Mouse (Mus musculus) CH12.LX (cell line): Measurements from ENCODE around the gene Psmb7. TPM values are rescaled to one million over a fixed set of nuclear protein-coding genes. Genes with fewer than 3 reads are reported as not detected.

Experiments
- DNase-seq: peaks from one replicate; pipeline ENCODE4 v3.0.0-alpha.2; 2013; ENCODE audit errors: extremely low read depth
- H3K27ac ChIP-seq: 2 replicates; pipeline ENCODE4 v1.5.1; 2012; ENCODE audit warnings: low read depth, mild to moderate bottlenecking, control low read depth, moderate library complexity; ENCODE audit not compliant: insufficient read depth
- H3K27me3 ChIP-seq: replicated peaks from 2 replicates; pipeline ENCODE3; 2012; ENCODE audit warnings: inconsistent platforms
- H3K36me3 ChIP-seq, 2 experiments: replicated peaks in 1 of 2; 2 replicates each; pipeline versions ENCODE3 to v1.6.1; 2012; ENCODE audit warnings: inconsistent platforms in 1 of 2, low read length in 1 of 2, mild to moderate bottlenecking in 1 of 2, mixed read lengths in 1 of 2, moderate library complexity in 1 of 2; ENCODE audit not compliant: control insufficient read depth in 1 of 2, insufficient read depth in 1 of 2
- H3K4me1 ChIP-seq, 2 experiments: 2 replicates each; pipeline ENCODE4 v1.6.1; 2012; ENCODE audit warnings: inconsistent platforms in 1 of 2, moderate library complexity in 1 of 2; ENCODE audit not compliant: insufficient read depth in 2 of 2, control insufficient read depth in 1 of 2
- H3K4me2 ChIP-seq: 2 replicates; pipeline ENCODE4 v1.6.1; 2012; ENCODE audit warnings: low read depth, mild to moderate bottlenecking, control low read depth; ENCODE audit not compliant: poor library complexity, insufficient read depth, severe bottlenecking
- H3K4me3 ChIP-seq, 3 experiments: fragments of 150-350 bp in 1 of 3; sonication (generic) in 1 of 3; replicated peaks in 1 of 3; 2 replicates each; pipeline versions ENCODE3 to v1.5.1; 2011 to 2012; ENCODE audit warnings: low read depth in 2 of 3, low read length in 2 of 3, mild to moderate bottlenecking in 2 of 3, moderate library complexity in 2 of 3, control low read depth in 1 of 3, improper control_type of control experiment in 1 of 3, inconsistent platforms in 1 of 3, mixed read lengths in 1 of 3; ENCODE audit not compliant: poor library complexity in 1 of 3
- H3K79me2 ChIP-seq: replicated peaks from 2 replicates; pipeline ENCODE4 v1.6.1; 2012; ENCODE audit warnings: mild to moderate bottlenecking, moderate library complexity; ENCODE audit not compliant: control insufficient read depth, poor library complexity, insufficient read depth, severe bottlenecking; ENCODE audit errors: extremely low read depth
- H3K9ac ChIP-seq: 2 replicates; pipeline ENCODE4 v1.6.1; 2012; ENCODE audit warnings: low read depth, mild to moderate bottlenecking, control low read depth, moderate library complexity; ENCODE audit not compliant: insufficient read depth
- H3K9me3 ChIP-seq: replicated peaks from 2 replicates; pipeline ENCODE3; 2012; ENCODE audit warnings: low read length, inconsistent platforms, mixed read lengths
- BHLHE40 ChIP-seq: IDR thresholded peaks from 2 replicates; pipeline ENCODE4 v1.6.1; 2011; ENCODE audit warnings: mild to moderate bottlenecking, low read depth, low read length, improper control_type of control experiment
- CHD2 ChIP-seq: IDR thresholded peaks from 2 replicates; pipeline ENCODE4 v1.6.1; 2011; ENCODE audit warnings: low read length, improper control_type of control experiment
- CTCF ChIP-seq, 2 experiments: IDR thresholded peaks in 1 of 2; conservative IDR thresholded peaks in 1 of 2; 2 replicates each; pipeline ENCODE4 v1.5.1; 2011 to 2012; ENCODE audit warnings: low read depth in 2 of 2, low read length in 2 of 2, improper control_type of control experiment in 1 of 2, inconsistent platforms in 1 of 2, mild to moderate bottlenecking in 1 of 2, moderate library complexity in 1 of 2
- E2F4 ChIP-seq: IDR thresholded peaks from 2 replicates; pipeline ENCODE4 v1.6.1; 2011; ENCODE audit warnings: low read depth, low read length, improper control_type of control experiment; ENCODE audit not compliant: insufficient replicate concordance
- ELF1 ChIP-seq: IDR thresholded peaks from 2 replicates; pipeline ENCODE4 v1.6.1; 2014; ENCODE audit warnings: low read depth, mild to moderate bottlenecking, inconsistent platforms, low read length, improper control_type of control experiment
- IRF4 ChIP-seq: IDR thresholded peaks from 2 replicates; pipeline ENCODE4 v1.6.1; 2014; ENCODE audit warnings: low read depth, mild to moderate bottlenecking, inconsistent platforms, low read length, improper control_type of control experiment
- JUN ChIP-seq: IDR thresholded peaks from 2 replicates; pipeline ENCODE4 v1.6.1; 2011; ENCODE audit warnings: low read depth, mild to moderate bottlenecking, low read length, improper control_type of control experiment, moderate library complexity; ENCODE audit not compliant: insufficient read depth
- JUND ChIP-seq: conservative IDR thresholded peaks from 2 replicates; pipeline ENCODE4 v1.6.1; 2011; ENCODE audit warnings: low read depth, low read length, improper control_type of control experiment
- MAX ChIP-seq: IDR thresholded peaks from 2 replicates; pipeline ENCODE4 v1.6.1; 2011; ENCODE audit warnings: low read length, improper control_type of control experiment
- MAZ ChIP-seq: IDR thresholded peaks from 2 replicates; pipeline ENCODE4 v1.6.1; 2012; ENCODE audit warnings: low read depth, mild to moderate bottlenecking, inconsistent platforms, low read length, improper control_type of control experiment, moderate library complexity
- MEF2A ChIP-seq: IDR thresholded peaks from 2 replicates; pipeline ENCODE4 v1.6.1; 2014; ENCODE audit warnings: low read depth, mild to moderate bottlenecking, inconsistent platforms, low read length, improper control_type of control experiment, borderline replicate concordance
- MXI1 ChIP-seq: IDR thresholded peaks from 2 replicates; pipeline ENCODE4 v1.6.1; 2011; ENCODE audit warnings: mild to moderate bottlenecking, low read depth, low read length, improper control_type of control experiment
- NELFE ChIP-seq: IDR thresholded peaks from 2 replicates; pipeline ENCODE4 v1.6.1; 2011; ENCODE audit warnings: low read depth, low read length, improper control_type of control experiment
- NRF1 ChIP-seq: IDR thresholded peaks from 2 replicates; pipeline ENCODE4 v1.6.1; 2014; ENCODE audit warnings: low read depth, mild to moderate bottlenecking, inconsistent platforms, low read length, improper control_type of control experiment, moderate library complexity
- PAX5 ChIP-seq: IDR thresholded peaks from 2 replicates; pipeline ENCODE4 v1.6.1; 2012; ENCODE audit warnings: low read length, inconsistent platforms, mixed read lengths
- POLR2A ChIP-seq: IDR thresholded peaks from 2 replicates; pipeline ENCODE4 v1.6.1; 2011; ENCODE audit warnings: low read depth, mild to moderate bottlenecking, improper control_type of control experiment, low read length
- RAD21 ChIP-seq: IDR thresholded peaks from 2 replicates; pipeline ENCODE4 v1.6.1; 2011; ENCODE audit warnings: low read depth, mild to moderate bottlenecking, low read length, improper control_type of control experiment, moderate library complexity
- SMC3 ChIP-seq: IDR thresholded peaks from 2 replicates; pipeline ENCODE4 v1.6.1; 2011; ENCODE audit warnings: low read depth, low read length, improper control_type of control experiment
- TCF12 ChIP-seq: IDR thresholded peaks from 2 replicates; pipeline ENCODE4 v1.6.1; 2014; ENCODE audit warnings: low read depth, mild to moderate bottlenecking, inconsistent platforms, low read length, improper control_type of control experiment
- ZMIZ1 ChIP-seq: IDR thresholded peaks from 2 replicates; pipeline ENCODE4 v1.6.1; 2012; ENCODE audit warnings: low read depth, mild to moderate bottlenecking, inconsistent platforms, low read length, improper control_type of control experiment
- ZNF384 ChIP-seq: IDR thresholded peaks from 2 replicates; pipeline ENCODE4 v1.6.1; 2012; ENCODE audit warnings: low read depth, low read length, improper control_type of control experiment, inconsistent platforms
- dilution Hi-C: fragments of 300-500 bp; cut with MboI; formaldehyde crosslinking; loops from 2 replicates; pipeline ENCODE4 v1.14.3; 2020; ENCODE audit warnings: low sequenced_read_pairs; ENCODE audit not compliant: extremely low pct_unique_long_range_greater_than_20kb, extremely low pct_ligation_motif_present
- in situ Hi-C: fragments of 300-500 bp; cut with MboI; formaldehyde crosslinking; loops from 3 replicates; pipeline ENCODE4 v1.14.3; 2019; ENCODE audit warnings: low sequenced_read_pairs, low pct_ligation_motif_present, low pct_unique_long_range_greater_than_20kb, mixed read lengths
- polyA plus RNA-seq: library from polyadenylated mRNA; unstranded; fragments of >175 nt; gene quantifications from 2 replicates; pipeline ENCODE4 v1.2.1, GENCODE M21; 2012; ENCODE audit warnings: low read depth; ENCODE audit not compliant: insufficient read length
- total RNA-seq, 2 experiments: library from RNA; depleted of rRNA; stranded (reverse); fragments of 300-350 nt in 1 of 2; fragments of >200 nt in 1 of 2; gene quantifications; 2 replicates each; pipeline ENCODE4 v1.2.3; 2012 to 2014

Psmb7 gene
- total and polyA plus RNA-seq, 3 experiments: 334 to 415 (median 389) TPM

GRCm38 (mm10) chr2:38661398-38661797 is 17.5 kb upstream of the Psmb7 start:
- TF ChIP-seq ZMIZ1: no peak
- no peak for TF ChIP-seq POLR2A
- TF ChIP-seq NRF1: no peak
- TF ChIP-seq CTCF (conservative IDR thresholded peaks at IDR 0.05 in 1 of 2, IDR thresholded peaks at IDR 0.05 in 1 of 2; ENCODE audit: low read depth in 2 of 2, low read length in 2 of 2): peak; percentile 52 to 66
- peak; percentile 45 for TF ChIP-seq RAD21
- TF ChIP-seq JUN: no peak
- TF ChIP-seq MEF2A: no peak
- peak; percentile 50 for TF ChIP-seq SMC3
- TF ChIP-seq CHD2: no peak
- no peak for TF ChIP-seq MXI1
- no peak for TF ChIP-seq PAX5
- no peak for TF ChIP-seq TCF12
- Histone ChIP-seq H3K27me3 (peaks cover 17% of the 10 kb centered on the region), H3K4me2 (no peak overlapping the region), H3K4me1 (no peaks in the 10 kb centered on the region), H3K4me3 (no peak overlapping the region), H3K9ac (no peak overlapping the region), H3K9me3 (no peaks in the 10 kb centered on the region), H3K36me3 (no peaks in the 10 kb centered on the region), H3K79me2 (no peaks in the 10 kb centered on the region), H3K27ac (no peak overlapping the region)
- in situ Hi-C loops (loop anchor here (25.0 kb wide), 1 partner anchor 201 kb away; no protein-coding TSS in a partner anchor), dilution Hi-C loops (no loop called here)
- no peak for DNase-seq

GRCm38 (mm10) chr2:38658338-38658836 is 14.5 kb upstream of the Psmb7 start:
- Histone ChIP-seq H3K9ac (no peak overlapping the region), H3K27ac (no peak overlapping the region), H3K79me2 (no peaks in the 10 kb centered on the region), H3K4me2 (peak overlapping the region; percentile 60; the same call in 1 of the 2 replicates), H3K27me3 (peaks cover 10% of the 10 kb centered on the region), H3K9me3 (peaks cover 4% of the 10 kb centered on the region), H3K4me3 (peak overlapping the region in 2 of 3 experiments; percentile 35 to 44), H3K36me3 (no peaks in the 10 kb centered on the region), H3K4me1 (peaks cover 1 to 2% of the 10 kb centered on the region in 2 experiments; a peak in 2 of 4 replicates)
- dilution Hi-C loops (no loop called here), in situ Hi-C loops (loop anchor here (25.0 kb wide), 1 partner anchor 204 kb away; no protein-coding TSS in a partner anchor)
- TF ChIP-seq NELFE: 0 out of 2 replicates have a peak, but pooled peaks have one; percentile 33
- TF ChIP-seq TCF12: 0 out of 2 replicates have a peak, but pooled peaks have one; percentile 47
- TF ChIP-seq JUND: no peak
- peak; percentile 86 for TF ChIP-seq RAD21
- no peak for TF ChIP-seq E2F4
- peak; percentile 89 for TF ChIP-seq ZNF384
- 0 out of 2 replicates have a peak, but pooled peaks have one; percentile 28 for TF ChIP-seq ELF1
- peak; percentile 53; the same call in 1 of the 2 replicates for TF ChIP-seq IRF4
- TF ChIP-seq BHLHE40: 0 out of 2 replicates have a peak, but pooled peaks have one; percentile 16
- TF ChIP-seq MAZ: 0 out of 2 replicates have a peak, but pooled peaks have one; percentile 74
- peak; percentile 77 for TF ChIP-seq SMC3
- peak; percentile 29 to 94; a peak in 3 of 4 replicates for TF ChIP-seq CTCF (conservative IDR thresholded peaks at IDR 0.05 in 1 of 2, IDR thresholded peaks at IDR 0.05 in 1 of 2; ENCODE audit: low read depth in 2 of 2, low read length in 2 of 2)
- TF ChIP-seq MEF2A: no peak
- TF ChIP-seq MAX: peak; percentile 44; the same call in 1 of the 2 replicates
- TF ChIP-seq, all 38 proteins: peak for 11
- DNase-seq: no peak
